Mouse (Mus musculus) common myeloid progenitor, adult 5-6 weeks (primary cell): Measurements from ENCODE around the gene Ceacam12. TPM values are rescaled to one million over a fixed set of nuclear protein-coding genes. Genes with fewer than 3 reads are reported as not detected.
"Not testable (repeated sequence)": the region's sequence is repeated elsewhere in the genome, so short reads cannot be mapped to it uniquely, and the experiment has no call there.

Source experiments
- ATAC-seq: replicated peaks from 2 replicates; pipeline ENCODE4 v1.8.0; 2016; ENCODE audit warnings: low read depth, mild to moderate bottlenecking, moderate TSS enrichment, inconsistent platforms; ENCODE audit not compliant: poor library complexity, severe bottlenecking
- total RNA-seq: library from RNA; stranded (forward); fragments of 200-1000, 187-1606 nt; gene quantifications from 2 replicates; pipeline ENCODE4 v1.2.3, GENCODE M21; 2017

Gene Ceacam12
- not detected in 2 replicates for total RNA-seq

- no peak for ATAC-seq
Measured at GRCm38 (mm10) chr7:18065629-18066028, at the start of gene Ceacam12. Gene Ceacam12 (plus strand): TSS chr7:18065929.

- ATAC-seq, result not testable (repeated sequence)
Measured at GRCm38 (mm10) chr7:18073821-18074220, 8.1 kb downstream of the Ceacam12 start.

GRCm38 (mm10) chr7:18100785-18101184 is 35.1 kb downstream of the Ceacam12 start:
- no peak for ATAC-seq

Other genes with a start within 250 kb of the Ceacam12 start
- gene Gm5155, start 194.2 kb upstream of the Ceacam12 start, total RNA-seq, result not detected in 2 replicates
- not detected in 2 replicates for gene Ceacam11, start 93.8 kb upstream of the Ceacam12 start, total RNA-seq
- not detected in 2 replicates for gene Ceacam13, start 56.0 kb upstream of the Ceacam12 start, total RNA-seq
- gene Igfl3, start 110.6 kb downstream of the Ceacam12 start, total RNA-seq, result not detected in 2 replicates
- gene Mill1, start 179.4 kb downstream of the Ceacam12 start, total RNA-seq, result not detected in 2 replicates